Mouse (Mus musculus) testis, adult 2 months (tissue): ENCODE measurements around the gene Golph3l. TPM values are rescaled to one million over a fixed set of nuclear protein-coding genes. Genes with fewer than 3 reads are reported as not detected.
"Not testable (repeated sequence)": the region's sequence is repeated elsewhere in the genome, so short reads cannot be mapped to it uniquely, and the experiment has no call there.

ENCODE experiments used
- H3K27ac ChIP-seq: fragments of 200-500 bp; 2 replicates; pipeline ENCODE4 v1.5.1; 2012; ENCODE audit warnings: low read depth, low read length; ENCODE audit not compliant: control insufficient read depth, insufficient read depth
- H3K27me3 ChIP-seq: fragments of 200-500 bp; 2 replicates; pipeline ENCODE4 v1.6.1; 2012; ENCODE audit warnings: mild to moderate bottlenecking, low read length, moderate library complexity; ENCODE audit not compliant: control insufficient read depth, insufficient read depth
- H3K36me3 ChIP-seq: fragments of 200-500 bp; 2 replicates; pipeline ENCODE4 v1.6.1; 2012; ENCODE audit warnings: mild to moderate bottlenecking, low read length; ENCODE audit not compliant: control insufficient read depth, insufficient read depth
- H3K4me1 ChIP-seq: fragments of 200-500 bp; 2 replicates; pipeline ENCODE4 v1.6.1; 2012; ENCODE audit warnings: low read length; ENCODE audit not compliant: control insufficient read depth, insufficient read depth
- H3K4me3 ChIP-seq: fragments of 200-500 bp; 2 replicates; pipeline ENCODE4 v1.5.1; 2012; ENCODE audit warnings: low read depth, mild to moderate bottlenecking, low read length, moderate library complexity, mixed read lengths; ENCODE audit not compliant: control insufficient read depth
- CTCF ChIP-seq: fragments of 200-500 bp; IDR thresholded peaks from 2 replicates; pipeline ENCODE4 v1.5.1; 2012; ENCODE audit warnings: low read depth, mild to moderate bottlenecking, inconsistent platforms, low read length, moderate library complexity; ENCODE audit not compliant: control insufficient read depth, insufficient read depth, insufficient replicate concordance
- POLR2A ChIP-seq: fragments of 200-500 bp; IDR thresholded peaks from 2 replicates; pipeline ENCODE4 v1.6.1; 2012; ENCODE audit warnings: low read depth, mild to moderate bottlenecking, inconsistent platforms, low read length, moderate library complexity; ENCODE audit not compliant: control insufficient read depth
- polyA plus RNA-seq: library from polyadenylated mRNA; depleted of rRNA; stranded (reverse); fragments of >200 nt; gene quantifications from 2 replicates; pipeline ENCODE4 v1.2.3, GENCODE M21; 2012

Gene Golph3l
- polyA plus RNA-seq, 1 experiment, result 7.8 TPM

DNA sequence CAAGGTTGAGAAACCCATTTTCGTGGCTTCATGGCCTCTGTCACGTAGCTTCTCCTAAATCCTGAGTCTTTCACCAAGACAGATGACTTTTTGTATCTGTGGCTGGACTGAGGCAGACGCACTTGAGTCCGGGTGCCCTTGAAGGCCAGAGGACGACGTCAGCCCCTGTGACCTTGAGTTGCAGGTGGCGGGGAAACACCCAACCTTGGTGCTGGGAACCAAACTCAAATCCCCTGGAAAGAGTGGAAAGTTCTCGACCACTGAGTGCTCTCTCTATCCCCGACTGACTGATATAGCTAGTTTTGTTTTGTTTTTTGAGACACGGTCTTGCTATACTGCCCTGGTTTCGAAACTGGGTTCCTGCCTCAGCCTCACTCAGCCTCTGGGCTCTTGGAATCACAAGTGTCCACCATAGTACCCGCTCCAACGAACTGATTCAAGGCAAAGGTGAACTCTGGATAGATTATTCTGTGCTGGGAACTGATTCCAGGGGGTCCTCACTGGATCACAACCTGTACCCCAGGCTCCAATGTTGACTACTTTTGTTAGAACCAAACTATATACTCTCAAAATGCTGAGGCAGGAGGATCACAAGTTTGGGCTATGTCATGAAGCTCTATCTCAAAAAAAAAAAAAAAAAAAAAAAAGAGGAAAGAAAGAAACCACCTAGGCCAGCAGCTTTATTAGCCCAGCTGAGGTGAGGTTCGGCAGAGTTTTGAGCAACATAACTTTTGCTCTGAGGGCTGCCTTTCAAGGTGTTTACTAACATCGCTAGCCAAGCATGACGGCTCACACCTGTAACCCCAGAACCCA is 62.9 kb downstream of the Golph3l start:
- Histone ChIP-seq H3K4me1 (peaks cover 9% of the 10 kb centered on the region), H3K27me3 (no peaks in the 10 kb centered on the region), H3K27ac (no peak overlapping the region; the same call in none of the 2 replicates), H3K4me3 (peak overlapping the region; percentile 74; the same call in 1 of the 2 replicates), H3K36me3 (no peaks in the 10 kb centered on the region)
- TF ChIP-seq CTCF (no peak), POLR2A (no peak)

DNA sequence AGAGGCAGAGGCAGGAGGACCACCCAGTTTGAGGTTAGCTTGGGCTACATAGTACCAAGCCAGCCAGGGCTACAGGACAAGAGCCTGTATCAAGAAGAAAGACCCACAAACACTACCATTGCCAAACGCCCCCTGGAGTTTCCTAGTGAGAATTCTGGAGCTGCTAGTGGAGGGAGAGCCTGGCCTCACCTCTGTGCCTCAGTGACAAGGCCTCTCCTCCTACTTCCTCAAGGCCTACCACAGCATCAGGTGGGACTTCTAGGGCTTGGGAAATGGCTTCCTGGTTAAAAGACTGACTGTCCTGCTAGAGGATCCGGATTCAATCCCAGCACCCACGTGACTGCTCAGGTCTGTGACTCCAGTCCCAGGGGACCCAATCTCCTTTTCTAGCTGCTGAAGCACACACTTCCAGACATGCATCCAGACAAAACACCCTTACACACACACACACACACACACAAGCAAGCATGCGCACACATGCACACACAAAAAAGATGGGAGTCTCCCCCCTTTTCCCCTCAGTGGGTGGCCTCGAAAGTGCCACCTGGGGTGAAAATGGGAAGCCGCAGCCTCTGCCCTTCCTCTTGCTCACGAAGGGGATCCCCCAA is 63.6 kb downstream of the Golph3l start:
- H3K4me3 ChIP-seq, result peak overlapping the region; percentile 74
- no peaks in the 10 kb centered on the region for H3K36me3 ChIP-seq
- TF ChIP-seq POLR2A, result no peak
- no peak for TF ChIP-seq CTCF
- H3K4me1 ChIP-seq, result peaks cover 9% of the 10 kb centered on the region
- no peaks in the 10 kb centered on the region for H3K27me3 ChIP-seq
- no peak overlapping the region; the same call in 1 of the 2 replicates for H3K27ac ChIP-seq

DNA sequence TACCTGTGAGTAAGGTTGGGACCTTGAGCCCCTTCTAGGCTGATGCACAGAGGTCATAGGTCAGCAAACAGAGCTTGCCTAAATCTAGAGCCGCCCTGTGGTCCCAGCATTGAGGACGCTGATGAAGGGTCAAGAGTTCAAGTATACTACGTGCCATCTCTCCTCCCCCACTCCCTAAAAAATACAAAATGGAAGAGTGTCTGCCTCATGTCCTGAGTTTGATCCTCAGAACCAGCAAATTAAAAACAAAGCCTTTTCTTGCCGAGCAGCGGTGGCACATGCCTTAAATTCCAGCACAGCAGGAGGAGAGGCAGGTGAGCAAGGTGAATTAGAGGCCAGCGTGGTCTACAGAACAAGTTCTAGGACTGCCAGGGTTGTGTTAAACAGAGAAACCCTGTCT is 64.1 kb downstream of the Golph3l start:
- Histone ChIP-seq H3K36me3 (no peaks in the 10 kb centered on the region), H3K4me3 (peak overlapping the region; percentile 74), H3K27ac (no peak overlapping the region), H3K4me1 (peaks cover 11% of the 10 kb centered on the region), H3K27me3 (no peaks in the 10 kb centered on the region)
- TF ChIP-seq CTCF (no peak), POLR2A (no peak)

DNA sequence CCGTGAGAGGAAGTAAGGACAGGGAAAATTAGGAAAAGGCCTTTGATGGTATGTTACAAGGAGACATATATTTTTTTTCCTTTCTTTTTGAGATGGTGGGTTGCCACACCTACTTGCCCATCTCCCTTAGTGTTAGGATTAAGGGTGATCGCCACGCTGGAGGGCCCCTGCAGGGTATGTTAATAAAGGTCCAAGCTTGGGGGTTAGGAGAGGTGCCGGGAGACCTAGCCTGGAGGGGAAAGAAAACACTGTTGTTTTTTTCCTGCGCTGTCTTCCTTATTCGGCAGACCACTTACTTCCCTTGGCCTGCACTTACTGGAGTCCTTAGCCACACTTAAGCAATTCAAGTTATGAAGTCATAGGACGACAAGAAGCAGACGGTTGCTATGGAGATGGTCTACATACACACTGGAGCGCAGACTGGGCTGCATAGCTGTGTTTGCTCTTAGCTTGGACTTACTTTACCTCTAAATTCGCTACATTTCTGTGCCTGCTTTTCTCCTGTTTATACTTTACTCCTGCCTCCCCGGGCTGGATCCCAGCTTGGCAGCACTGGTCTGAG is 64.8 kb downstream of the Golph3l start:
- Histone ChIP-seq H3K27me3 (no peaks in the 10 kb centered on the region), H3K36me3 (no peaks in the 10 kb centered on the region), H3K27ac (peak overlapping the region; percentile 77), H3K4me3 (peak overlapping the region; percentile 65), H3K4me1 (peaks cover 11% of the 10 kb centered on the region)
- no peak; the same call in 1 of the 2 replicates for TF ChIP-seq POLR2A
- no peak for TF ChIP-seq CTCF

DNA sequence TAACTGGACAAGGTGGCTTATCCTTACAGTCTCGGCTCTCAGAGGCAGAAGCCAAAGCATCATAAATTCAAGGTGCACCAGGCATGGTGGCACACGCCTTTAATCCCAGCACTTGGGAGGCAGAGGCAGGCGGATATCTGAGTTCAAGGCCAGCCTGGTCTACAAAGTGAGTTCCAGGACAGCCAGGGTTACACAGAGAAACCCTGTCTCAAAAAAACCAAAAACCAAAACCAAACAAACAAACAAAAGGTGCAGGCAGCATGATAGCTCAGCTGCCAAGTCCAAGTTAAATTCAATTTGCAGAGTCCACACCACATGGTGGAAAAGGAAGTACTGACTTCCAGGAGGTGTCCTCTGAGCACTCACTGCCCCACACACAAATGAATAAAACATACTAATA is 65.6 kb downstream of the Golph3l start:
- not testable (repeated sequence) for H3K27ac ChIP-seq, H3K27me3 ChIP-seq, H3K36me3 ChIP-seq
- Histone ChIP-seq H3K4me1 (peaks cover 11% of the 10 kb centered on the region), H3K4me3 (peak overlapping the region; percentile 5; the same call in 1 of the 2 replicates)

DNA sequence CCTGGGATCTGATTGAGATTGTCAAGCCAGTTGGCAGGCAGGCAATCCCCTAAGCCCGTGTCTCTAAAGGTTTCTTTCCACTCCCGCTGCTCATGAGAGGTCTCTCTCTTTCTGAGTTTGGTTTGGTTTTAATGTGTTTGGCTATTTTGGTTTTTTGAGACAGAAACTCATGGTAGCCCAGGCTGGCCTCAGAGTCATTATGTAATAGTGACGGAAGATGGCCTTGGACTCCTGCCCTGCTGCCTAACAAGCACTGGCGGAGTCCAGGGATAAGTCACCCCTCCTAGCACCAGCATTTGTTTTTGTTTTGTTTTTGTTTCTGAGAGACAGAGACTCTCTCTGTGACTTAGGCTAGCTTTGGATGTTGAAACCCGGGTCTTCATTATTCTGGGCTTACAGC is 66.7 kb downstream of the Golph3l start:
- Histone ChIP-seq H3K27ac (no peak overlapping the region; the same call in 1 of the 2 replicates), H3K4me3 (no peak overlapping the region), H3K27me3 (no peaks in the 10 kb centered on the region), H3K36me3 (no peaks in the 10 kb centered on the region; the same call in 1 of the 2 replicates), H3K4me1 (peaks cover 11% of the 10 kb centered on the region)
- TF ChIP-seq CTCF (no peak), POLR2A (no peak)

DNA sequence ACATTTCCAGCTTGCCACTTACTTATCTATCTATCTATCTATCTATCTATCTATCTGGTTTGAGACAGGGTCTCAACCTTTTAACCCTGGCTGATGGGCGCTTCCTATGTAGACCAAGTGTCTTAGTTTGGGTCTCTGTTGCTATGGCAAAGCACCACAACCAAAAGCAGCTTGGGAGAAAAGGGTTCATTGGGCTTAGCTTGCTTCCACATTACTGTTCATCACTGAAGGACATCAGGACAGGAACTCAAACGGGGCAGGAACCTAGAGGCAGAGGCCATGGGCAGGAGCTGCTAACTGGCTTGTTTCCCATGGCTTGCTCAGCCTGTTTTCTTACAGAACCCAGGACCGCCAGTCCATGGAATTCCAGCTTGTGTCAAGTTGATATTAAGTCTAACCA is 68.4 kb downstream of the Golph3l start:
- peaks cover 7% of the 10 kb centered on the region for H3K4me1 ChIP-seq
- no peak for TF ChIP-seq CTCF
- TF ChIP-seq POLR2A, result no peak
- H3K36me3 ChIP-seq, result no peaks in the 10 kb centered on the region; the same call in 1 of the 2 replicates
- H3K4me3 ChIP-seq, result peak overlapping the region; percentile 97
- no peaks in the 10 kb centered on the region for H3K27me3 ChIP-seq
- peak overlapping the region; percentile 100; the same call in 1 of the 2 replicates for H3K27ac ChIP-seq
